ENCODE assay signal across 10 mouse cellular contexts in genomic region chr12:99284419-99285069, GRCm38 (mm10).
A peak's percentile ranks its signal among the peaks of the same experiment; 100 is the strongest.
DNase-seq lines count a peak whose midpoint lies in the region; ATAC-seq and TF ChIP-seq lines count a peak whose summit lies in the region.
"Had no signal": no experiment of that assay in that cellular context is flagged by ENCODE, and none has a peak within 500 bp of the region (broad histone marks: within the 10 kb centered on the region; RNA-seq: fewer than 3 reads in every experiment).

No protein-coding gene starts in this region.

- DNase-seq in forebrain, embryonic 10.5 days (ENCODE audit: extremely low spot score, low spot score), result no peak
- DNase-seq in forebrain, postnatal 0 days, result no peak
- no peak for DNase-seq in midbrain, embryonic 11.5 days (ENCODE audit: low spot score, missing footprints)
- DNase-seq in limb, embryonic 11.5 days (ENCODE audit: low spot score), result no peak
- peak; percentile 29 to 37 for DNase-seq in thymus, postnatal 36 days
- DNase-seq in left cerebral cortex, postnatal 10 days (ENCODE audit: extremely low spot score in 1 of 2, low spot score in 2 of 2), result no peak
- no peak for DNase-seq in right cerebral cortex, postnatal 10 days (ENCODE audit: low spot score in 2 of 2)
- DNase-seq: cerebellum, adult 11 months; liver, embryonic 13.5 days had no signal

- intact Hi-C loops in left cerebral cortex, postnatal 10 days (cut with DNase I), result no loop called here

- peak overlapping the region; percentile 85 for H3K27ac ChIP-seq in forebrain, embryonic 10.5 days
- H3K27ac ChIP-seq in forebrain, postnatal 0 days (ENCODE audit: low read depth, low read length), result no peak overlapping the region; the same call in 1 of the 2 replicates
- peak overlapping the region; percentile 69 for H3K27ac ChIP-seq in midbrain, embryonic 12.5 days (replicated peaks)
- no peak overlapping the region; the same call in 1 of the 2 replicates for H3K27ac ChIP-seq in midbrain, embryonic 11.5 days (ENCODE audit: low read depth, low read length)
- H3K27ac ChIP-seq in limb, embryonic 11.5 days (replicated peaks; ENCODE audit: low read depth, low read length), result no peak overlapping the region
- H3K27ac ChIP-seq: liver, embryonic 13.5 days had no signal

- H3K27me3 ChIP-seq in forebrain, embryonic 10.5 days (ENCODE audit: poor library complexity, severe bottlenecking), result no peaks in the 10 kb centered on the region
- H3K27me3 ChIP-seq in forebrain, postnatal 0 days (ENCODE audit: insufficient read depth, low read length), result no peaks in the 10 kb centered on the region
- H3K27me3 ChIP-seq in midbrain, embryonic 12.5 days, result no peaks in the 10 kb centered on the region
- H3K27me3 ChIP-seq in midbrain, embryonic 11.5 days (ENCODE audit: control insufficient read depth, insufficient read depth, low read length), result no peaks in the 10 kb centered on the region
- H3K27me3 ChIP-seq in limb, embryonic 11.5 days (ENCODE audit: control insufficient read depth, insufficient read depth, low read length), result no peaks in the 10 kb centered on the region
- H3K27me3 ChIP-seq: liver, embryonic 13.5 days had no signal

- H3K9me3 ChIP-seq in forebrain, embryonic 10.5 days, result no peaks in the 10 kb centered on the region
- H3K9me3 ChIP-seq in forebrain, postnatal 0 days (ENCODE audit: low read length), result no peaks in the 10 kb centered on the region
- no peaks in the 10 kb centered on the region for H3K9me3 ChIP-seq in midbrain, embryonic 12.5 days
- no peaks in the 10 kb centered on the region for H3K9me3 ChIP-seq in midbrain, embryonic 11.5 days (ENCODE audit: control insufficient read depth, low read length)
- no peaks in the 10 kb centered on the region for H3K9me3 ChIP-seq in limb, embryonic 11.5 days (ENCODE audit: control insufficient read depth, low read length)
- H3K9me3 ChIP-seq: liver, embryonic 13.5 days had no signal

- H3K9ac ChIP-seq in forebrain, postnatal 0 days, result no peak overlapping the region
- no peak overlapping the region for H3K9ac ChIP-seq in midbrain, embryonic 12.5 days (replicated peaks)
- H3K9ac ChIP-seq in midbrain, embryonic 11.5 days (ENCODE audit: low read length), result no peak overlapping the region
- no peak overlapping the region for H3K9ac ChIP-seq in limb, embryonic 11.5 days (ENCODE audit: low read length)
- H3K9ac ChIP-seq: liver, embryonic 13.5 days had no signal

- peaks cover 91% of the 10 kb centered on the region for H3K4me1 ChIP-seq in forebrain, embryonic 10.5 days
- peaks cover 17% of the 10 kb centered on the region for H3K4me1 ChIP-seq in forebrain, postnatal 0 days (ENCODE audit: insufficient read depth)
- H3K4me1 ChIP-seq in midbrain, embryonic 12.5 days, result peaks cover 76% of the 10 kb centered on the region
- peaks cover 46% of the 10 kb centered on the region for H3K4me1 ChIP-seq in midbrain, embryonic 11.5 days (ENCODE audit: control insufficient read depth, insufficient read depth, low read length)
- H3K4me1 ChIP-seq in limb, embryonic 11.5 days (ENCODE audit: control insufficient read depth, insufficient read depth, low read length), result peaks cover 13% of the 10 kb centered on the region; the same call in 1 of the 2 replicates

- no peak overlapping the region for H3K4me2 ChIP-seq in forebrain, postnatal 0 days (ENCODE audit: low read depth)
- no peak overlapping the region for H3K4me2 ChIP-seq in midbrain, embryonic 12.5 days (replicated peaks)
- H3K4me2 ChIP-seq in midbrain, embryonic 11.5 days, result no peak overlapping the region
- H3K4me2 ChIP-seq in limb, embryonic 11.5 days (ENCODE audit: low read depth, severe bottlenecking), result no peak overlapping the region
- H3K4me2 ChIP-seq: liver, embryonic 13.5 days had no signal

- 0 out of 2 replicates have a peak, but pooled peaks cover 4% of the 10 kb centered on the region for H3K36me3 ChIP-seq in forebrain, embryonic 10.5 days (replicated peaks)
- H3K36me3 ChIP-seq in forebrain, postnatal 0 days (ENCODE audit: insufficient read depth), result no peaks in the 10 kb centered on the region
- H3K36me3 ChIP-seq in midbrain, embryonic 12.5 days, result no peaks in the 10 kb centered on the region
- no peaks in the 10 kb centered on the region for H3K36me3 ChIP-seq in midbrain, embryonic 11.5 days (ENCODE audit: control insufficient read depth, insufficient read depth, low read length)
- H3K36me3 ChIP-seq in limb, embryonic 11.5 days (ENCODE audit: control insufficient read depth, insufficient read depth, low read length), result no peaks in the 10 kb centered on the region
- H3K36me3 ChIP-seq: liver, embryonic 13.5 days had no signal

- H3K4me3 ChIP-seq in forebrain, embryonic 10.5 days, result peak overlapping the region; percentile 32; the same call in 1 of the 2 replicates
- H3K4me3 ChIP-seq in forebrain, postnatal 0 days (ENCODE audit: low read depth, low read length), result no peak overlapping the region
- H3K4me3 ChIP-seq in midbrain, embryonic 12.5 days, result no peak overlapping the region
- no peak overlapping the region for H3K4me3 ChIP-seq in midbrain, embryonic 11.5 days (ENCODE audit: low read depth, low read length)
- no peak overlapping the region for H3K4me3 ChIP-seq in limb, embryonic 11.5 days (ENCODE audit: low read depth, low read length)
- H3K4me3 ChIP-seq: liver, embryonic 13.5 days had no signal

- 69% methylated on average over 8 of the region's 8 CpGs for WGBS in forebrain, embryonic 10.5 days
- WGBS in forebrain, postnatal 0 days, result 48% methylated on average over 8 of the region's 8 CpGs
- 69% methylated on average over 8 of the region's 8 CpGs for WGBS in midbrain, embryonic 12.5 days
- 70% methylated on average over 8 of the region's 8 CpGs for whole genome bisulfite sequencing in midbrain, embryonic 11.5 days
- 68% methylated on average over 8 of the region's 8 CpGs for WGBS in limb, embryonic 11.5 days

- no peak for TF ChIP-seq CTCF in forebrain, postnatal 0 days (IDR thresholded peaks at IDR 0.05; ENCODE audit: low read depth)

- ATAC-seq in forebrain, postnatal 0 days, result no peak
- no peak for ATAC-seq in midbrain, embryonic 12.5 days (ENCODE audit: low FRiP score, low read depth)
- no peak for ATAC-seq in midbrain, embryonic 11.5 days (ENCODE audit: low FRiP score)
- 0 out of 2 replicates have a peak, but pooled peaks have one; percentile 48 for ATAC-seq in limb, embryonic 11.5 days (ENCODE audit: insufficient number of reproducible peaks, low FRiP score, low TSS enrichment, low read depth)

Comparison
In these comparisons a context has a peak if more than half of its experiments do, and no peak if none do; other contexts are left out.
1. H3K27ac ChIP-seq: peak in forebrain, embryonic 10.5 days (single experiment) and midbrain, embryonic 12.5 days (single experiment); none in forebrain, postnatal 0 days (single experiment), midbrain, embryonic 11.5 days (single experiment) and limb, embryonic 11.5 days (single experiment).
2. DNase-seq: peak in thymus, postnatal 36 days (2 of 2); none in forebrain, embryonic 10.5 days (single experiment), forebrain, postnatal 0 days (single experiment), midbrain, embryonic 11.5 days (single experiment), limb, embryonic 11.5 days (single experiment), left cerebral cortex, postnatal 10 days (0 of 2) and right cerebral cortex, postnatal 10 days (0 of 2).